Mouse (Mus musculus) left cerebral cortex, adult 8-10 months (tissue): Measurements from ENCODE around the gene Clec4a1. TPM values are rescaled to one million over a fixed set of nuclear protein-coding genes. Genes with fewer than 3 reads are reported as not detected.

Experiments used
- total RNA-seq, 4 experiments: library from RNA; stranded (reverse); gene quantifications; 2 replicates each; pipeline ENCODE4 v1.2.4; 2022

Clec4a1 gene
- total RNA-seq, 4 experiments from 2014 or later, result 0.23 to 0.71 (median 0.27) TPM

Other genes with a start within 250 kb of the Clec4a1 start
- gene Nanog, start 214.4 kb upstream of the Clec4a1 start, total RNA-seq, result not detected
- gene Slc2a3, start 120.2 kb upstream of the Clec4a1 start, total RNA-seq, result 100 to 1,000 TPM in 3 of 4 experiments, 10 to 100 TPM in 1; 95.5 to 112 (median 107) TPM
- gene Foxj2, start 101.9 kb upstream of the Clec4a1 start, total RNA-seq, result 10 to 100 TPM; 27.5 to 28.4 (median 28.0) TPM
- 1 to 10 TPM in 3 of 4 experiments, under 1 TPM in 1; 0.78 to 6.1 (median 2.8) TPM for gene C3ar1, start 65.7 kb upstream of the Clec4a1 start, total RNA-seq
- 100 to 1,000 TPM; 179 to 215 (median 196) TPM for gene Necap1, start 47.4 kb upstream of the Clec4a1 start, total RNA-seq
- gene Clec4a3, start 30.7 kb downstream of the Clec4a1 start, total RNA-seq, result 1 to 10 TPM; 1.1 to 2.9 (median 1.5) TPM
- gene Clec4a4, start 68.5 kb downstream of the Clec4a1 start, total RNA-seq, result not detected
- not detected for gene Clec4b1, start 128.1 kb downstream of the Clec4a1 start, total RNA-seq
- gene Clec4a2, start 184.6 kb downstream of the Clec4a1 start, total RNA-seq, result 1 to 10 TPM; 1.0 to 2.5 (median 2.0) TPM